Mouse (Mus musculus): ENCODE measurements around the gene Aipl1.

Aipl1 gene

GRCm38 (mm10) chr11:72055176-72055575 is 17.9 kb upstream of the Aipl1 start:
- CTCF ChIA-PET: interaction anchor here in 2 of 4 experiments (0.7 to 1.7 kb wide), 4 partner anchors 11 to 946 kb away, joined by 3 to 5 read pairs (median 3); no protein-coding TSS in a partner anchor
- POLR2A ChIA-PET: interaction anchor here in 3 of 4 experiments (0.6 to 0.9 kb wide), 4 partner anchors 9 to 1279 kb away, joined by 4 to 13 read pairs (median 4); no protein-coding TSS in a partner anchor

- POLR2A ChIA-PET: interaction anchor here in 3 of 4 experiments (1.1 to 2.4 kb wide), 6 partner anchors 9 to 93 kb away, joined by 3 to 6 read pairs (median 4); partner anchors contain the start of gene Pimreg (in 1 of the 3)
- CTCF ChIA-PET: interaction anchor here (0.5 to 4.7 kb wide), 56 partner anchors 9 to 1731 kb away, joined by 3 to 33 read pairs (median 4); partner anchors contain the start of genes Gm43951 (in 3 of the 4), Aipl1 (in 2 of the 4) and Pimreg (in 1 of the 4)
These were observed 15.3 kb upstream of the Aipl1 start for GRCm38 (mm10) chr11:72052636-72053035.

GRCm38 (mm10) chr11:72052221-72052620 is 14.9 kb upstream of the Aipl1 start:
- CTCF ChIA-PET: interaction anchor here (0.5 to 4.7 kb wide), 52 partner anchors 9 to 1731 kb away, joined by 3 to 33 read pairs (median 4); partner anchors contain the start of genes Aipl1 (in 2 of the 4), Gm43951 (in 2 of the 4) and Pimreg (in 2 of the 4)
- POLR2A ChIA-PET: interaction anchor here in 3 of 4 experiments (1.1 to 2.4 kb wide), 6 partner anchors 9 to 93 kb away, joined by 3 to 6 read pairs (median 4); partner anchors contain the start of gene Pimreg (in 1 of the 3)

GRCm38 (mm10) chr11:72050895-72051858 is 13.9 kb upstream of the Aipl1 start:
- CTCF ChIA-PET: interaction anchor here (0.6 to 4.7 kb wide), 33 partner anchors 8 to 1028 kb away, joined by 3 to 33 read pairs (median 5); partner anchors contain the start of genes Aipl1 (in 2 of the 4) and Pimreg (in 2 of the 4)
- POLR2A ChIA-PET: interaction anchor here (0.5 to 2.4 kb wide), 14 partner anchors 8 to 498 kb away, joined by 3 to 12 read pairs (median 3); partner anchors contain the start of genes Aipl1 (in 1 of the 4) and Pimreg (in 1 of the 4)

- ChIA-PET POLR2A (interaction anchor here in 3 of 4 experiments (0.6 to 1.5 kb wide), 7 partner anchors 8 to 24 kb away, joined by 3 to 12 read pairs (median 3); partner anchors contain the start of gene Pimreg (in 1 of the 3)), CTCF (interaction anchor here in 2 of 4 experiments (0.8 to 4.7 kb wide), 14 partner anchors 13 to 325 kb away, joined by 3 to 33 read pairs (median 4); partner anchors contain the start of gene Aipl1 (in 1 of the 2))
These were observed 13.0 kb upstream of the Aipl1 start for GRCm38 (mm10) chr11:72050168-72050894.

GRCm38 (mm10) chr11:72049171-72049759 is 12.0 kb upstream of the Aipl1 start:
- ChIA-PET CTCF (interaction anchor here in 2 of 4 experiments (0.8 to 4.7 kb wide), 5 partner anchors 11 to 487 kb away, joined by 3 to 33 read pairs (median 4); partner anchors contain the start of gene Aipl1 (in 1 of the 2)), POLR2A (interaction anchor here in 3 of 4 experiments (0.5 to 1.4 kb wide), 4 partner anchors 9 to 293 kb away, joined by 3 to 4 read pairs (median 4); no protein-coding TSS in a partner anchor)

GRCm38 (mm10) chr11:72048730-72049129 is 11.4 kb upstream of the Aipl1 start:
- CTCF ChIA-PET: interaction anchor here in 2 of 4 experiments (0.6 to 1.7 kb wide), 6 partner anchors 11 to 486 kb away, joined by 3 to 10 read pairs (median 3); partner anchors contain the start of gene Aipl1 (in 1 of the 2)

GRCm38 (mm10) chr11:72044231-72044630 is 6.9 kb upstream of the Aipl1 start:
- ChIA-PET POLR2A (no interaction called here), CTCF (interaction anchor here in 1 of 4 experiments (3.2 kb wide), 1 partner anchor 8 kb away, joined by 16 read pairs; no protein-coding TSS in a partner anchor)

More at GRCm38 (mm10) chr11:72048730-72049129, 11.4 kb upstream of the Aipl1 start:
- POLR2A ChIA-PET: interaction anchor here in 2 of 4 experiments (0.5 to 1.4 kb wide), 3 partner anchors 9 to 294 kb away, joined by 3 to 4 read pairs (median 4); no protein-coding TSS in a partner anchor

GRCm38 (mm10) chr11:72042631-72043030 is 5.3 kb upstream of the Aipl1 start:
- POLR2A ChIA-PET: interaction anchor here in 1 of 4 experiments (0.7 to 3.0 kb wide), 3 partner anchors 8 to 24 kb away, joined by 3 to 12 read pairs (median 3); no protein-coding TSS in a partner anchor
- CTCF ChIA-PET: interaction anchor here in 2 of 4 experiments (1.0 to 3.2 kb wide), 2 partner anchors 10 to 24 kb away, joined by 3 to 16 read pairs; no protein-coding TSS in a partner anchor

- POLR2A ChIA-PET: interaction anchor here in 2 of 4 experiments (0.7 to 3.0 kb wide), 4 partner anchors 9 to 24 kb away, joined by 3 to 12 read pairs (median 4); no protein-coding TSS in a partner anchor
- CTCF ChIA-PET: interaction anchor here in 2 of 4 experiments (1.0 to 3.2 kb wide), 4 partner anchors 10 to 24 kb away, joined by 3 to 16 read pairs (median 3); no protein-coding TSS in a partner anchor
These were observed 4.7 kb upstream of the Aipl1 start, which contains the start of gene Pimreg for GRCm38 (mm10) chr11:72041768-72042607. TSS of gene Pimreg (plus strand) at chr11:72042032.

- ChIA-PET CTCF (interaction anchor here in 2 of 4 experiments (1.0 to 3.2 kb wide), 4 partner anchors 11 to 25 kb away, joined by 3 to 16 read pairs (median 3); no protein-coding TSS in a partner anchor), POLR2A (interaction anchor here in 2 of 4 experiments (1.2 to 3.0 kb wide), 2 partner anchors 10 kb away, joined by 4 to 12 read pairs; no protein-coding TSS in a partner anchor)
These were observed 4.0 kb upstream of the Aipl1 start for GRCm38 (mm10) chr11:72041290-72041767.

GRCm38 (mm10) chr11:72039599-72040386 is 2.5 kb upstream of the Aipl1 start:
- POLR2A ChIA-PET: interaction anchor here in 2 of 4 experiments (1.0 to 1.5 kb wide), 3 partner anchors 10 to 102 kb away, joined by 3 read pairs; no protein-coding TSS in a partner anchor
- CTCF ChIA-PET: interaction anchor here (0.7 to 3.9 kb wide), 6 partner anchors 12 to 57 kb away, joined by 3 to 38 read pairs (median 18); no protein-coding TSS in a partner anchor

GRCm38 (mm10) chr11:72037996-72038395 is 687 bp upstream of the Aipl1 start:
- POLR2A ChIA-PET: interaction anchor here in 2 of 4 experiments (0.5 to 1.3 kb wide), 6 partner anchors 13 to 220 kb away, joined by 3 to 4 read pairs (median 3); partner anchors contain the start of genes 4933427D14Rik (in 1 of the 2) and Gm43951 (in 1 of the 2)
- CTCF ChIA-PET: interaction anchor here (0.6 to 3.9 kb wide), 32 partner anchors 9 to 892 kb away, joined by 3 to 38 read pairs (median 4); no protein-coding TSS in a partner anchor

- POLR2A ChIA-PET: no interaction called here
These were observed 4.7 kb downstream of the Aipl1 start for GRCm38 (mm10) chr11:72032589-72032988.

More at GRCm38 (mm10) chr11:72032589-72032988, 4.7 kb downstream of the Aipl1 start:
- CTCF ChIA-PET: interaction anchor here in 1 of 4 experiments (1.4 kb wide), 1 partner anchor 10 kb away, joined by 5 read pairs; no protein-coding TSS in a partner anchor

Measured in embryonic stem cell, embryonic (primary cell).